Mouse (Mus musculus) layer of hippocampus, postnatal 14 days (tissue): Measurements from ENCODE around the gene Kirrel2. TPM values are rescaled to one million over a fixed set of nuclear protein-coding genes. Genes with fewer than 3 reads are reported as not detected.
"Not testable (repeated sequence)": the region's sequence is repeated elsewhere in the genome, so short reads cannot be mapped to it uniquely, and the experiment has no call there.

Source experiments
- DNase-seq, 2 experiments: peaks; one replicate each; pipeline ENCODE4 v3.0.0; 2021 to 2022; ENCODE audit warnings: low spot score in 2 of 2, mixed read lengths in 1 of 2
- long read RNA-seq, 2 experiments: library from polyadenylated mRNA; stranded (forward); transcript quantifications; one replicate each; pipeline ENCODE4 v2.0.0; 2021
- total RNA-seq, 2 experiments: library from RNA; stranded (reverse); gene quantifications; 2 replicates each; pipeline ENCODE4 v1.2.3; 2021

Gene Kirrel2
- 10 to 100 TPM in 1 of 2 experiments, 1 to 10 TPM in 1; 8.5 to 15.5 TPM for total RNA-seq
- long read RNA-seq, experiment 1, transcript Kirrel2-201 (15 exons, 3,352 nt): major isoform, 8 of 13 reads
- long read RNA-seq, experiment 1, partial matches to known transcripts: 3 of 13 reads
- long read RNA-seq, experiment 1, other reads (novel, unspliced or antisense): 2 of 13 reads
- long read RNA-seq, experiment 2, transcript Kirrel2-201 (15 exons, 3,352 nt): major isoform, 7 of 11 reads
- long read RNA-seq, experiment 2, partial matches to known transcripts: 2 of 11 reads
- long read RNA-seq, experiment 2, other reads (novel, unspliced or antisense): 2 of 11 reads

DNA sequence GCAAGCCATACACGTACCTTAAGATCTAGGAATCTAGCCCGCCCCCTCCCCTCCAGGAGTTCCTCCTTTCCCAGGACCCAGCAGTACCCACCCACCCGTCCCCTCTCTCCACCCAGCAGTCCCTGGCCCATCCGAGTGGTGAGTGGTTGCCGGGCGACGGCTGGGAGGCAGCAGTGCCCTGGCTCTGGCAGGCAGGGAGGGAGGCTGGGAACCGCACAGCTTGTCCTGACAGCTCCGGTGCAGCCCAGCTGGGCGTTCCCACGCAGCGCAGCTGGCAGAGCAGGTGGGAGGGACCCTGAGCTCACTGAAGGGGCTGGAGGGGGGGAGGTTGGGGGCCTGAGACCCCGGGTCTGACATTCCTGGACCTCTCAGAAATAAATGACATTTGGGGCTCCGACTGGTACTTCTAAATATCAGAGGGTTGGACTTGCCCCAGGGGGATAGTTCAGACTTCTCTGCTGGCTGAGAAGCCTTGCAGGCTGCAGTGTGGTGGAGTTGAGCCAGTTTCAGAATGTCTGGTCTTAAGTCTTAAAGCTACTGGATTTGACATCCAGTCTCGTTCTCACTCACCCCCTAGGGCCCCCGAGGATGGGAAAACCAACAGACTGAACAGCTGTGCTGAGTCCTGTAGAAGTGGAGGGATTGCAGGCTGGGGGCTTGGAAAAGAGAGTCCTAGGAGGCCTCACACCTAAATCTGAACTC, at the start of gene Kirrel2, which contains the start of gene Nphs1:
Gene Kirrel2, minus strand, starts transcription at position 62 of the 702 bp plus-strand sequence.
Gene Nphs1, plus strand, starts transcription at position 687 of the 702 bp plus-strand sequence.
- peak; percentile 73 to 74 for DNase-seq

DNA sequence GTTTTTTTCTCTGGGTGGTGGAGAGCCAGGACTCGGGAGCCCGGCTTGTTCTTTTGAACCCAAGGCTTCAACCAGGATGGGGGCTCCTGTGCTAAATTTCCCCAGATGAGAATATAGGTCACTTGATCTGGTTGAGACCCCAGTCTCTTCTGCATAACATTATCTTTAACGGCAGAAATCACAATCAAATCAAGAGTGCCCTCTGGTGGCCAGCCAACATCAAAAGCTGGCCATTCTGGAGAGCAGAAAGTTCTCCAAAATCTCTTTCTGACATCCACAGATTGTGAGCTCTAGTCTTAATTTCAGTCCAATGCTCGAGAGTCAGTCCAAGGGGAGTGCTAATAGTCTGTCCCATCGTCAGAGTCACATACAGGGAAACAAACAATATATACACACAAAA, 43.7 kb upstream of the Kirrel2 start:
- DNase-seq: not testable (repeated sequence)

DNA sequence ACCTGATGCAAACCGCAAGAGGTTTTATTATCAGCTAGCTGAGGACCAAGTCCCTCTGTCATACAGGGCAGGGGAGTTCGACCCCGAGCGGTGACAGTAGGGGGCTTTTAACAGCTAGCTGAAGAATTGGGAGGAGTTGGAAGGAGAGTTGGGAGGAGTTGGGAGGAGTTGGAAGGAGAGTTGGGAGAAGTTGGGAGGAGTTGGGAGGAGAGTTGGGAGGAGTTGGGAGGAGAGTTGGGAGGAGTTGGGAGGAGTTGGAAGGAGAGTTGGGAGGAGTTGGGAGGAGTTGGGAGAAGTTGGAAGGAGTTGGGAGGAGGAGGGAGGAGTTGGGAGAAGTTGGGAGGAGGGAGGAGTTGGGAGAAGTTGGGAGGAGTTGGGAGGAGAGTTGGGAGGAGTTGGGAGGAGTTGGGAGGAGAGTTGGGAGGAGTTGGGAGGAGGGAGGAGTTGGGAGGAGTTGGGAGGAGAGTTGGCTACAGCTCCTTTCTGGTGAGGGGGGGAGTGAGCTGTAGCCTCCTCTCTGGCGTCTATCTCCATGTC, 38.1 kb upstream of the Kirrel2 start:
- not testable (repeated sequence) for DNase-seq

DNA sequence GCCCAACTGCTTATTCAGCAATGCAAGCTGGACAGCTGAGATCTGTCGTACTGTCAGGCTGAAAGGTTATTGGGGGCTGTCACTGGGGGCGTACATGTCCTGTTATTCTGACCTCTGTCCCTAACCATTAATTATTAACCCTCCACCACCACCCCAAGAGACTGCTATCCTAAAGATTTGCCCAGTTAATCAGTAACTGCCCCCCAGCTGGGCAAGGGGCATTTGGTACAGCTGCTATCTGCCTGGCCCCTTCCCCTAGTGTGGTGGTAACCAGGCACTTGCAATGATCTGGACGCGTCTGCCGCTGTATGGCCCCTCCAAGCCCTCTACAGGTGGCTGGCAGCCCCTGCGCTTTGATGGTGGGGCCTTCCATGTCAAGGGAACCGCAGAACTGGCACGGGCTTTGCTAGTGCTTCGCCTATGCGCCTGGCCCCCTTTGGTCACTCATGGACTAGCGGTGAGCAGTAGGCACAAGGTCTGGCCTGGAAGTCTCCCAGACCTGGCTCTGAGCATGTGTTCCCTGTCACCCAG, 36.0 kb upstream of the Kirrel2 start, which contains the start of gene Prodh2:
Gene Prodh2, plus strand, starts transcription at position 222 of the 531 bp plus-strand sequence.
- DNase-seq: no peak

DNA sequence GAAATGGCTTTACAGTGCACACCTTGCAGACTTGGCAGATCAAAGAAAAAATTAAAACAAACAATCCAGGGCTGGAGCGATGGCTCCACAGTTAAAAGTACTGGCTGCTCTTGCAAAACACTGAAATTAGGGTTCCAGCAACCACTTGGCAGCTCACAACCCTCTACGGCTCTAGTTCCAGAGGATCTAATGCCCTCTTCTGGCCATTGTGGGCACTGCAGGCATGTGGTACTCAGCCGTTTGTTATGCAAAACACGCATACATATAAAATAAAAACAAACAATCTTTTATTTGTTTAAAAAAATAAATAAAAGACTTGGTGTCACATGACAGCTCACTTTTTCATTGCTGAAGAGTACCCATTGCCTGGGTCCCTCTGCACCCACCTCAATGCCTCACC, 35.3 kb upstream of the Kirrel2 start:
- DNase-seq: peak; percentile 79 to 89

DNA sequence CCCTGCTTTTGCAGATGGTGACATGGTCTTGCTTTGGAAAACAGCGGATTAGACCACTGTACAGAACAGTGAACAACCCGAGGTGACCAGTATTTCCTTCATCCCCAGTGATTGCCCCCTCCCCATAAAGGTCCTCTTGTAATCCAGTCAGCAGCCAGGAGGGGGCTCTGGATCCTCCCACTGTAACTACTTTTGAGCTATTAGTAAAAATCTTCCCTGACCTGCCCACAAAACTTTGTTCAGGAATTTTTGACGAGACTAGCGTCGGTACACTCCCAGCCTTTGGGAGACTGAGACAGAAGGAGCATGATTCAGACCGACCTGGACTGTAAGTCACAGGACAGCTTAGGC, 33.4 kb upstream of the Kirrel2 start:
- DNase-seq: no peak

DNA sequence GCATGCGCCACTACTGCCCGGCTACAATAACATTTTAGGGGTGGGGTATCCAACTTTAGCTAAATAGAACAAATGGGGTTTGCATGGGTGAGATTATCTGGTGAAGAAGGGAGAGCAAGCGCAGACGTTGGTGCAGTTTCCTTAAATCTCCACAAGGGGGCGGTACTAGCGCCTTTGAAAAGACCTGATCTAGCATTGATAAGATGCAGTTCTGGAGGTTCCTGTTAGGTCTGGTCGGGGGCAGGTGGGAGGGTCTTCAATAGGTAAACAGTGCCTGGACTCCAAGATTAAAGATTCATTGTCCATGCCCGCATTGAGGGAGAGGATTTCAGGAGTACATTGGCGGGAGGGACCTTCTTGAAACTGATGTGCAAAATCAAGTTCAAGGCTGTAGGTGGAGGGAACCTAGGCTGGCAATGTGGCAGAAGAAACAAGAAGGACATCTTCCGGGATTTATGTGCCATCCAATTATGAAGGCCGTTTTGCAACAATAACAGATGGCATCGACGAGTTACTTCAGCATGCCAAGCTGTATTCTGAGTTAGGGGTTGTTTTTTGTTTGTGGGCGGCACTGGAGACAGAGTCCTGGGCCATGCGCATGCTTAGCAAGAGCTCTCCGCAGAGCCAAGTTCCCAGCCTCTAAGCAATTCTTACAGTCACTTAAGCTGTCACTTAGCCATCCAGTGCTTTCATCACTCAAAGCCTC, 32.9 kb upstream of the Kirrel2 start:
- DNase-seq: peak; percentile 60 to 70

DNA sequence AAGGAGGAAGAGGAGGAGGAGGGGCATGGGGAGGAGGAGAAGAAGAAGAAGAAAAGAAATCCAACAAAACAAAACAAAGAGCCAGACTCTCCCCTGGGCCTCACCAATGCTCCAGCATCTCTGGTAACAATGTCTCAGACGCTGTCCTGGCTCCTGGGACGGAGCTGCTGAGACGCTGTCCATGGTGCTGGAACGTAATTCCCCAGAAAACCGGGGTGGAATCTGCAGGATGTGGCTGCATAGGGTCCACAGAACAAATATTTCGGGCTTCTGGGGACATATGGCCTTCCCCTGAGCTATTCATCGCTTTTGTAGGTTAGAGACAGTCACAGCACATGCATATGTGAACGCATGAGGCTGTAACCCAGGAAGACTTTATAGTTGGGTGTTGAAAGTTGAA, 26.8 kb upstream of the Kirrel2 start:
- no peak for DNase-seq

DNA sequence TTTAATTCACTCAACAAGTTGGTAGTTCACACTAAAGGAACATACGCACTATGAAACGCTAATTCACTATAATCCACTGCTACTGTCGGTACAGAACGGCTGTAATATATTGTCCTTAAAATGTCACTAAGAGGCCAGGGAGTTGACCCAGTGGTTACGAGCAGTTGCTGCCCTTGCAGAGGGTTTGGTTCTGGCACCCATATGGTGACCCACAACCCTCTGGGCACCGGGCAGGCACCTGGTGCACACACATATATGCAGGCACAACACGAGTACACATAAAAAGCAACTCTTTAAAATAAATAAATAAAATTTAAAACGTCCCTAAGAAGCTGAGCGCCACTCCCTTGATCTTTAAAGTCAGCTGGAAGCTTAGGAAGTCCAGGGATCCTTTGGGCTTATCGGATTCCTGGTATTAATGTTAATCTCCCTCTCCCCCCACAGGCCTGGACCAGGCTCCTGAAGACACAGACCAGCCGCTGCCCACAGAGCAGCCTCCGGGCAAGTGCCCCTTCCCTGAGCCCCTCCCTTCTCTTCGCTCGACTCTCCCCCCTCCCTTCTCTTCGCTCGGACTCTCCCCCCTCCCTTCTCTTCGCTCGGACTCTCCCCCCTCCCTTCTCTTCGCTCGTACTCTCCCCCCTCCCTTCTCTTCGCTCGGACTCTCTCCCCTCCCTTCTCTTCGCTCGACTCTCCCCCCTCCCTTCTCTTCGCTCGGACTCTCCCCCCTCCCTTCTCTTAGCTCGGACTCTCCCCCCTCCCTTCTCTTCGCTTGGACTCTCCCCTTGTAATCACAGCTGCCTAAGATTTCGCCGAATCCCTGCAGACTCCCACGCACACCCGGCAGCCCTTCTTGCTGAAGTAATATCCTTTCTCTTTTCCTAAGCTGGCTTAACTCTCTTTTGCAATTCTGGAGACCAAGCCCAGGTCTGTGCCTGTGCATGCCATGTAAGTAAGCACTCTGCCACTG, 20.2 kb upstream of the Kirrel2 start:
- no peak for DNase-seq

DNA sequence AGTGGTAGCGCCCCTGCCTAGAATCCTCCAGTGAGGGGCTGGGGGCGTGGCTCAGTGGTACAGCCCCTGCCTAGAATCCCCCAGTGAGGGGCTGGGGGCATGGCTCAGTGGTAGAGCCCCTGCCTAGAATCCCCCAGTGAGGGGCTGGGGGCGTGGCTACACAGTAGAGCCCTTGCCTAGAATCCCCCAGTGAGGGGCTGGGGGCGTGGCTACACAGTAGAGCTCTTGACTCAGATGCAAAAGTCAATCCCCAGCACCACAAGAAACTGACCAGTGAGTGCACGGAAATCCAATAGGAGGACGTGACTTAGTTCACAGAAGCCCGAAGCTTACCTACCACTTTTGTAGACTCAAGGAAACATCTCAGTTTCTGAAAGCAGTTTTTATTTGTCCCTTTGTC, 18.6 kb upstream of the Kirrel2 start:
- DNase-seq: not testable (repeated sequence)

DNA sequence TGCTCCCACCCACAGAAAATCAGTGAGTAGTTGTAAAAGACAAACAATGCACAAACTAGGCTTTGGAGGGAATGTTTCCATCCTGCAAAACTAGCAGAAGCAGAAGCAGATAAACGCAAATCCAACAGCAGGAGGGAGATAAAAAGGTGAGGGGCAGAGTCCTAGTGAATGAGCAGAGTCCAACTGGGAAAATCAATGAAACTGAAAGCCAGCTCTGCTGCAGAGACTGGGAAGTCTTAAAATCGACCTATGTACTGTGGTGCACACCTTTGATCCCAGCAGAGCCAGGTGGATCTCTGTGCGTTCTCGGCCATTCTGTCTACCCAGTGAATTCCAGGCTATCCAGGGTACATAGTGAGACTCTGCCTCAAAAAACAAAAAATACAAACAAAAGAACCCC, 17.5 kb upstream of the Kirrel2 start:
- no peak for DNase-seq

DNA sequence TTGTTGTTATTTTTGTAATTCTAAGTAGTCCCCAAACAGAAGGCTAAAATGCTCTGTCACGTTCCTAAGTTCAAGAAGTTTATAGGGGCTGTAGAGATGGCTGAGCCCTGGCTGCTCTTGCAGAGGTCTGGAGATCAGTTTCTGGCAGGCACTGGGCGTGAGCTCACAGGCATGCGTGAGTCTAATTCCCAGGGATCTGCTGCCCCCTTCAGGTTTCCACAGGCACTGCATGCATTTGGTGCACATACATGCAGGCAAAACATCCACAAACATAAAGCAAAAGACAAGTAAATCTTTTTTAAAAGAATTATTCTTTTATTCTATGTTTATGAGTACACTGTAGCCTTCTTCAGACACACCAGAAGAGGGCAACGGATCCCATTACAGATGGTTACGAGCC, 14.9 kb upstream of the Kirrel2 start:
- peak in 1 of 2 experiments; percentile 55 for DNase-seq

DNA sequence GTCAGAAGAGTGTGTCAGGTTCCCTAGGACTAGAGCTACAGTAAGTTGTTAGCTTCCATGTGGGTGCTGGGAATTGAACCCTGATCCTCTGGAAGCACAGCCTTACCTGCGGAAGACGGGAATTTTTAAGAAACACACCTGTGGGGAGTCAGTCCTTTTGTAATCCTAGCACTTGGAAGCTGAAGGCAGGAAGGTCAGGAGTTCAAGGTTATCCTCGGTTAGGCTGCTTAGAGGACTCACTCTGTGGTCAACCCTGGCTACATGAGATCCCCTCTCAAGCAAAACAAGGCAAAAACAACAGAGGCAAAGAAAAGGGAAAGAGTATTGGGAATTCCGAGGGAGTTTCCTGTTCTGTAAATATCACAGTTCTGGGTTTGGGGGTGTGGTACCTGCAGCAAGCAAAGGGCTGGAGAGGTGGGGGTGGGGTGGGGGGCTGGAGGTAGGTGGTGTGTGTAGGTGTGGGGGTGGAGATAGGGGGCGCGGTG, 7.4 kb upstream of the Kirrel2 start:
- DNase-seq: no peak

DNA sequence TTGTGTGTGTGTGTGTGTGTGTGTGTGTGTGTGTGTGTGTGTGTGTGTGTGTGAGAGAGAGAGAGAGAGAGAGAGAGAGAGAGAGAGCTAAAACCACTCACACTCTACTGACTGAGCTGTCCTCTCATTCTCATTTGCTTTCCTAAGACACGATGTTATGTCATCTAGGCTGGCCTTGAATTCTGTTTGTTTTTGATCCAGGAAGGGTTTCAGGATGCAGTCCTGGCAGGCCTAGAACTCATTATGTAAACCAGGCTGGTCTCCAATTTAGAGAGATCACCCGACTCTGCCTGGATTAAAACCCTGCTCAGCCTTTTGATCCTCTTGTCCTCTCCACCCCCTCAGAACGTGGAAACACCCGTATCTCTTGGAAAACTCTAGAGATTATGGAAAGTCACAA, 6.5 kb upstream of the Kirrel2 start:
- DNase-seq: no peak

DNA sequence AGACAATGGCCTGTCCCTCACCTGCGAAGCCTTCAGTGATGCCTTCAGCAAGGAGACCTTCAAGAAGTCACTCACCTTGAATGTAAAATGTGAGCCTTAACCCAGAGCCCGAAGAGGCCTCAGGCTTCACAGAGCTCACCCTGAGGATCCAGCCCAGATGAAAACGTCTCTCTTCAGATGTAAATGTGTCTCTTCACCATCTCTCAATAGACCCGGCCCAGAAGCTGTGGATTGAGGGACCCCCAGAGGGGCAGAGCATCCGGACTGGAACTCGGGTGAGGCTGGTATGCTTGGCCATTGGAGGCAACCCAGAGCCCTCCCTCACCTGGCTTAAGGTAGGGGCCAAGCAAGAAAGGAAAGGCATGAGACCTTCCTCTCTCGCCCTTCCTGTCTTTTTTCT, 6.1 kb upstream of the Kirrel2 start:
- DNase-seq: no peak

DNA sequence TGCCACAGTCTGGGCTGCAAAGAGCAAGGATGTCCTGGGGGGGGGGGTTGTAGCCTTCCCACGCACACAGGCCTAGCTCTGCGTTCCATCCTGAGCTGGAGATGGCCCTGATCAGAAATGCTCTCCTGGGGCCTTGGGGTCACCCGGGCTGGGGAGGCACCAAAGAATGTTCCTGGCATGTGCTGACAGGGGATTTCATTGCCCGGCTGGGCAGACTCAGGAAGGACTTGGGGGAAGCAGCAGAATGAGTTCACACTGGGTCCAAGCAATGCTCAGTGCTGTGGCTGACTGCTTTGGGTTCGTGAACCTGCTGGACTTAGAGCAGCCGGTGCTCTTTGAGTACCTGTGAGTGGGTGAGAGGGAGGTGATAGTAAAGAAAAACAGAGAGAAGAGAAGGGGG, 2.0 kb upstream of the Kirrel2 start:
- DNase-seq: no peak

DNA sequence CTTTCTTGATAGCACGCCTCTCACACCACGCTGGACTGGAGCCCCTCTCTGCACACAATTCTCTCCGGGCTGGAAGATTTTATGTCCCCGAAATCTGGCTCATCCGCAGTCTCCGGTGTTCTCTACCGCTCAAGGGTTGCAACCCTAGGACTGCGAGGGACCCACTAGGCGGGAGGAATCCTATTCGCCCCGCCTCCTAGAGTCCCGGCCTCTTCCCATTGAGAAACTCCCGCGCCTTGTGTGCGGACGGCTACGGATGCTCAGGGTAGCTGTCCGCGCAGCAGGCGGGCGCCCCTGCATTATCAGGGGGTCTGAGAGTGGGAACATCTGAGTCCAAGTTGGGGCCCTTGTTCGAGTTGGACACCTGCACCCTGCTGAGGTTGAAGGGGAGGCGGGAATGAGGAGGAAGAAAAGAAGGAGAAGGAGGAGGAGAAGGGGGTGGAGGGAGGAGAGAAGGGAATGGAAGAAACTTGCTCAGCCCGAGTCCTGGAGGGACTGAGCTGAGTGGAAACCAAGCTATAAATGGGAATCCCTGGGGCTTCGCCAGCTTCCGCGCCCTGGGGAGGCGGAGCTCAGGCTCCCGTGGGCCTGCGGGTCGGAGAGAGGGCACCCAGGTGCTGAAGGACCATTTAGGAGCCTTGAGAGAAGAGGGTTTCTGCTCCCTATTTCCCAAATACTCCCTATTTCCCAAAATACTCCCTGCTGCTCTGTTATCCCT, 420 bp downstream of the Kirrel2 start:
- no peak for DNase-seq

DNA sequence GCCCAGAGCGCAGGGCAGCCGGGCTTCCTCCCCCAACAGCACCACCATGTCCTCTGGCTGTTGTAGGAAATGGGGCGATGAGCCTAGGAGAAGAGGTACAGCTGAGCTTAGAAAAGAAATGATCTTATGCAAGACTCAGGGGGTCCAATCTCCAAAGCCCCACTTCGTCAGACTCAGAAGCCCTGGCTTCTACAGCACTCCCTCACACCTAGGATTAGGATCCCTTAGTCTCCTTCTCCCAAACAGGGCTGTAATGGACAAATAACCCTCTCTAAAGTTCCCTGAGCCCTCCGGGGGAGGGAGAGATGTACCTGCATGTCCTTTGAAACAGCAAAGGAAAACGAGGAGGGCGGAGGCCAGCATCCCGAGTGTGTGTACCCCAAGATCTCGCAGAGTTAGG, 1.0 kb downstream of the Kirrel2 start:
- DNase-seq: no peak

DNA sequence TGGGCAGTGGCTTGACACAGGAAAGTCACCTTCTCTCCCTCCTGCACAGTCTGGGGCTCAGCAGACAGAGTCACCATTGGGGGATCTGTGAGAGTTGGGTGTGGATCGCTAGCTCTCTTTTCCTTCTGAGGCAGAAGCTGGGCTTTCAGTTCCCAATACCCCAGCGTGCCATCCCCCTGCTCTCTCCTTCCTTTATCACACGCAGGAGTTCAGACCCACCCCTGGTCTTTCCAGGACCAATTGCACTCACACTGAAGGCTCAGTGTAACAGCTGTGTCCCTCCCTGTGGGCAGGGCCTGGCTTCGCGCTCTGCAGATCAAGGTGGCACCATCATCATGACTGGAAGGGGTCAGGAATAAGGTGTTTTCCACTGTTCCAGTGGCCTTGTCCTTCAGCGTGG, 3.2 kb downstream of the Kirrel2 start:
- no peak for DNase-seq

DNA sequence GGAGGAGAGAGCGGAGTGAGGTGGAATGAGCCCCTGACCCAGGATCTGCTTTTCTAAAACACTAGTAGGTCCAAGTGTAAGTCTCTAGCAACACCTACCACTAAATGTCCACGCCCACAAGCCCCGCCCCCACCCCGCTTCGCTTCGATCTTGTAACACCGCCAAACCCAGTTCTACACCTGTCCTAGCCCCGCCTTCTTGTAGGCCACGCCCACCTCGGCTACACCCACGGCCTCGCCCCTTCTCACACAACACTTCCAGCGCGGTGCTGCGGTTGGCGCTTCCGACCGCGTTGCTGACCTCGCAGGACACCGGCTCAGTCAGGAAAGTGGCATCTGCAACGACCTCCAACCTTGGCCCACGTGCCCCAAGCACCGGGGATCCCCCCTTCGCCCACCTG, 3.7 kb downstream of the Kirrel2 start:
- DNase-seq: no peak
